Mouse (Mus musculus): ENCODE measurements at regions not wholly inside any gene's neighbourhood (a gene's known extent, or its start where the extent isn't known, plus 50 kb on each side); places are given as distances from the start of the nearest gene placed in this dataset.

- peak; percentile 4 for DNase-seq (ENCODE audit: low spot score)
Observed at GRCm38 (mm10) chr7:60974116-60974515, 834.1 kb upstream of the Snrpn start.

GRCm38 (mm10) chr7:60961188-60961587 is 821.2 kb upstream of the Snrpn start:
- DNase-seq (ENCODE audit: low spot score), result no peak

DNA sequence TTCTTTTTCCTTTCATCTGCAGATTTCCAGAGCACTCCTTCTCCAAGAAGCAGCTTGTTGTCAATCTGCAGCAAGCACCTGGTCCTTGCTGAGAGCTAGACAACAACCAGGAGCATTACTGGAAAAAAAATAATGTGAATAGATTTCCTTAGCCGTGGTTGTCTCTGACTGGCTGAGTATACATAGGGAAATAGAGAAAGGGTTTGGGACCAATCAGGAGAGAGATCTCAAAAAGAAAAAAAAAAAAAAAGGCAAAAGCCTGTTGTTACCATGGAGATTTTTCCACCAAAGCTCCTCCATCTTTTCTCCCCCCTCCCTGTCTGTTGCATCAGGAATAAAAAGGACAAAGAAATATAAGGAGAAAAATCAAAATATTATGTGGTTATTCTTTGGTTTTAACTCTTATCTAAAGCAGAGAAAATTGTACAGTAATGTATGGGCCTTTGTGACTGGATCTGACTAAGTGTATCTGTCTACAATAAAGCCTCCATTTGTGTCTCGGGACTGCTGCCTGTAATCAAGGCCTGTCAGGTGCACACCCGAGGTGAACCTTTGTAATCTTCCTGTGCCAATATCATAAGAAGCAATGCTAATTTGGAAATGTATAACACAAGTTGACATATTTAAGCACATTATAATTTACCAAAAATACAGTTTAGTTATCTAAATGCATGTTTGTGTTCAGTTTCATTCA is 799.9 kb upstream of the Snrpn start:
- DNase-seq (ENCODE audit: low spot score), result no peak

Measured in embryo, embryonic 10 days (tissue).